Mouse (Mus musculus): ENCODE data around the gene Scn3b. TPM values are rescaled to one million over a fixed set of nuclear protein-coding genes. Genes with fewer than 3 reads are reported as not detected.
A peak's percentile ranks its signal among the peaks of the same experiment; 100 is the strongest.

Scn3b gene
- total RNA-seq, 2 experiments from 2014 or later: 0.64 to 2.4 TPM

DNA sequence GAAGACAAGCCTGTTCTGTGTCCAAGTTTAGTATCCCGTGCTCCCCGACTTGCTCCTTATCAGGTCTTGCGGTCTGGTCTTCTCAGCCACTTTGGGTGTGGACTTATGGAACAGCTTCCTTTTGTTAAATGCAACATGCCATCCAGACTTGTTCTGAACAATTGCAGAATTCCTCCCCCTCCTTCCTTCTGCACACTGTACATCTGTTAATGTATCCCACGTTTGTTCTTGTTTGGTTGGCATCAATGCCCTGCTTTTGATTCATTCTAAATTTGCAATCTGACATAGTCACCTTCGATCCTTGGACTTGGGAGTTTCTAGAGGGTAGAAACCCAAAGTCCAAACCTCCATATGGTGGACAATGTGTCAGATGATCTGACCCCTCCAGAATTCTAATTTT lies 6.9 kb downstream of the Scn3b start:
- no peak overlapping the region for H3K27ac ChIP-seq
- no peak for DNase-seq
- H3K4me3 ChIP-seq: no peak overlapping the region
- TF ChIP-seq CTCF (IDR thresholded peaks at IDR 0.05): no peak
- intact Hi-C loops (cut with DNase I): no loop called here

DNA sequence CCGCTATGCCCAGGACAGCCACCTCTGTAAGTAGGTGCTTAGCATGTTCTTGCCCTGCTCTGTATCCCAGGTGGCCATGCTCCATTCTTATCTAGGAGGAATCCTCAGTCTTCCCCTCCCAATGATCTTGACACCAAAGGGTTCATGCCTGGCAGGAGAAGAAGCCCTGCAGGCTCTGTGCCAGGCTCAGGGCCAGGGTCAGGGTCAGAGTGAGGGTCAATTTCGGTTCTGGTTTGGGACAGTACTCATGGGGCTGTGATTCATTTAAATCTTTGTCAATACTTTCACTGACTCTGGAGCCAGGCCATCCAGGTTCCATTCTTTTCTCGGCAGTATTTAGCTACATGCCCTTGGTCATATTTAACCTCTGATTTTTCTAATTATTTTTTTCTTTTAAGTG lies 8.7 kb downstream of the Scn3b start:
- Histone ChIP-seq H3K4me3 (no peak overlapping the region), H3K27ac (no peak overlapping the region)
- DNase-seq: no peak
- no peak for TF ChIP-seq CTCF (IDR thresholded peaks at IDR 0.05)
- intact Hi-C loops (cut with DNase I): no loop called here

DNA sequence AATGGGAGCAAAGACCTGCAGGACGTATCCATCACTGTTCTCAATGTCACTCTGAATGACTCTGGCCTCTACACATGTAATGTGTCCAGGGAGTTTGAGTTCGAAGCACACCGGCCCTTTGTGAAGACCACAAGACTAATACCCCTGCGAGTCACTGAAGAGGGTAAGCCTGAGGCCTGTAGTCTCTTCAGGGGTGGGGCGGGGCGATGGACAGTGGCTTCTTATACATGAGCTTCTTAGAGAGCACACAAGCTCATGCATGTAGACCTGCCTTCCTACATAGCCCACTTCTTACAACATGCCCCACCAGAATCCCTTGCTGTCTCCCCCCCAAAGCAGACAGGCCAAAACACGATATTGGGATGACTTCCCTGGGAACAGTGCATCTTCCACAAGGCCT lies 10.4 kb downstream of the Scn3b start:
- no peak overlapping the region for H3K27ac ChIP-seq
- no peak for TF ChIP-seq CTCF (IDR thresholded peaks at IDR 0.05)
- no peak overlapping the region for H3K4me3 ChIP-seq
- DNase-seq: no peak
- intact Hi-C loops (cut with DNase I): no loop called here

DNA sequence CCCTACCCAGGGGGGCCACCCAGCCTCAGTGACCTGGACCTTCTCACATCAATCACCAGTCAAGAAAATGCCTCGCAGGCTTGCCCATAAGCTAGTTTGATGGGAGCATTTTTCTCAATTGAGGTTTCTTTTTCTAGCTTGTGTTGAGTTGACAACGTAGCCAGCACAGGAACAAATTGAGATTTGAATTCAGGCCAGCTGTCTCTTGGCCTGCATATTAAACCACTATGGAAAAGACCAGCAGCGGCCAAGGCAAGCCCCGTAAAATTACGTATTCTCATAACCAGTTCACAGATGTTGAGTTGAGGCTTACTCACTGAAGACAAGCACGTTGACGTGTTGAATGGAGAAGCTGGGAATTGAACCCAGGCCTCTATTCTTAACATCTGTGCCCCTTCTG lies 14.0 kb downstream of the Scn3b start:
- intact Hi-C loops (cut with DNase I): no loop called here
- no peak for DNase-seq
- no peak for TF ChIP-seq CTCF (IDR thresholded peaks at IDR 0.05)

DNA sequence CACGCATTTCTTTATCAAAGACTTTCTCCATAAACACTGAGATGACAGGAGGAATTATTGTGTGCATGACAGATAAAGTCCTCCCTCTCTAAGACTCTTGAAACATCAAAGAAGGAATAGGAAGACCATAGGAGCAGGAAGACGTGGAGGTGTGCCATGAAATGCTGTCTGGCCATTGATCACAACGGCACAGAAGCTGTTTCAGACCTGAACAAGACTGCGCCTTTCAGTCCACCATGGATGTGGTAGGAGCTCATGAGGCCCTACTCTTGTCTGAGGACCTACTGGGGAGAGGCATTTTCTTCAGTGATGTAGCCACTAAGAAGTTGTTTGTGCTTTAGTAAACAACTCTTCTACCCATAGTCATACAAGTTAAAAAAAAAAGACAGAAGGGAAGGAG lies 23.5 kb downstream of the Scn3b start:
- intact Hi-C loops (cut with DNase I): no loop called here
- no peak for DNase-seq
- no peak for TF ChIP-seq CTCF (IDR thresholded peaks at IDR 0.05)
- H3K4me3 ChIP-seq: no peak overlapping the region
- H3K27ac ChIP-seq: no peak overlapping the region

More for the DNA sequence above, 14.0 kb downstream of the Scn3b start:
- no peak overlapping the region for H3K4me3 ChIP-seq
- H3K27ac ChIP-seq: no peak overlapping the region

DNA sequence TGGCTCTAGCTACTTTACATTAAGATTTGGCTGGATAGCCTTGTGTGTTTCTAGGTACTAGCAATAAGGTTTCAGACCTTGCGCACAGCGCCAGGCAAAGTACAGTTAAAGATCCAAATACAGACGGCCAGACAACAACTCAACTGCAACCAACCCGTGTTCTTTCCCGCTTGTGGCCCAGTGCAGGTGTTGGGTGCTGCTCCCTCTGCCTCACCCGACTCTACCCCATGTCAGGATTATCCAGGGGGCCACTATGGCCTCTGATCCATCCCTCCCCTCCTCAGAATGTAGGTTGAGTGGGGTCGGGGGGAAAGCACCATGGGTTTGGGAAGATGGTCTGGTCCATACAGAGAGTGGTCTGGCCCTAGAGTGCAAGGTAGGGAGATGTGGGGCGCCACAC lies 24.3 kb downstream of the Scn3b start:
- Histone ChIP-seq H3K27ac (no peak overlapping the region), H3K4me3 (no peak overlapping the region)
- TF ChIP-seq CTCF (IDR thresholded peaks at IDR 0.05): no peak
- intact Hi-C loops (cut with DNase I): no loop called here
- no peak for DNase-seq

DNA sequence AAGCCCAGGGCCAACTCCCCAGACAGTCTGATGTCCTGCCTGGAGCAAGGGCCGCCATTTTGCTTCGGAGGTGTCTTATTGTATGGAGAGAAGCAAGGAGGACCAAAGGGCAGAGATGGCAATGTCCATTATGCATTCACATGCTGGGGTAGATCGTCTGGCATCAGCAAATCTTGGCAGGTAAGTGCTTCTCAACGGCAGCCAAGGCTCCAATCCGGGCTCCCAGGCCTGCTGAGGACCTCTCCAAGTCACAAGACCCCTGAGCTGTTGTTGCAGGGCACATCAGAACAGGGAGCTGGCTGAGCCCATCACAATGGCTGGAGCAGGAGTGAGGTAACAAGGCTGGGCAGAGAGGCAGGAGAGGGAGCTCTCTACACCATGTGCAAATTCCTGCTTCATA lies 24.7 kb downstream of the Scn3b start:
- H3K4me3 ChIP-seq: no peak overlapping the region
- intact Hi-C loops (cut with DNase I): no loop called here
- no peak overlapping the region for H3K27ac ChIP-seq
- no peak for TF ChIP-seq CTCF (IDR thresholded peaks at IDR 0.05)
- no peak for DNase-seq

DNA sequence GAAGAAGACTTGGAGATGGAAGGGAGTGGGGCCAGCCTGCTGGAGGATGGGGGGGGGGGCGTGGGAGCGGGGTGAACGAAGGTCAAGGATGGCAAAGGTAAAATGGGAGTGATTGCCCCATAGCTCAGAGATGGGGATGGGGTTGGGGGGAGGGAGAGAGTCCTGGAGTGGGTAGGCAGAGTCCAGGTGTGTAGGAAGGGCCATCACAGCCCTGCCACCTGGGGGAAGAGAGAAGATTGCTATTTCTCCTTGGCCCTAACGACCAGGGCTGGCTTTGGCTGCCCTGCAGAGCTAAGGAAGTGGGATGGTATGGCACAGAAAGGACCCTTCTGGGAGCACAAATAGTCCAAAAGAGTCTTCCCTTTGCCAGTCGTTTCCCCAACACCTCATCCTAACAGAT lies 25.2 kb downstream of the Scn3b start:
- no peak for TF ChIP-seq CTCF (IDR thresholded peaks at IDR 0.05)
- intact Hi-C loops (cut with DNase I): no loop called here
- no peak for DNase-seq

DNA sequence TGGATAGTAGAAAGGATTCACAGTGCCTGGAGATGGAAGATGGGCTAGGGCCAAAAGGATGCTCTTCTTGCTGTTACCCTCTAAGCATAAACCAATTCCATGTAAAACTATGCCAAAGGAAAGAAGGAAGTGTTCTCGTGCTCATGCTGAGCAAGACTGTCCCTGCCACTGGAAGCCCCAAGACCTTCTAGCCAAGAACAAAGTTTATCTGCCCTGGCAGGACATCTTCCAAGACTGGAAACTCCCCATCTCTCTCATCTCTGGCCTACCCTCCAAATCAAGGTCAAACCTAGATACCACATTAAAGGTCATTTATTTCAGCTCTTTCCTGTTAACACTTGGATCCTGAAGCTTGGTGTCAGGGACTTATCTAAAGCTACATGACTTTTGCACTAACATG lies 25.8 kb downstream of the Scn3b start:
- intact Hi-C loops (cut with DNase I): no loop called here
- TF ChIP-seq CTCF (IDR thresholded peaks at IDR 0.05): no peak
- Histone ChIP-seq H3K4me3 (no peak overlapping the region), H3K27ac (no peak overlapping the region)
- no peak for DNase-seq

More for the DNA sequence above, 25.2 kb downstream of the Scn3b start:
- H3K4me3 ChIP-seq: no peak overlapping the region
- no peak overlapping the region for H3K27ac ChIP-seq

DNA sequence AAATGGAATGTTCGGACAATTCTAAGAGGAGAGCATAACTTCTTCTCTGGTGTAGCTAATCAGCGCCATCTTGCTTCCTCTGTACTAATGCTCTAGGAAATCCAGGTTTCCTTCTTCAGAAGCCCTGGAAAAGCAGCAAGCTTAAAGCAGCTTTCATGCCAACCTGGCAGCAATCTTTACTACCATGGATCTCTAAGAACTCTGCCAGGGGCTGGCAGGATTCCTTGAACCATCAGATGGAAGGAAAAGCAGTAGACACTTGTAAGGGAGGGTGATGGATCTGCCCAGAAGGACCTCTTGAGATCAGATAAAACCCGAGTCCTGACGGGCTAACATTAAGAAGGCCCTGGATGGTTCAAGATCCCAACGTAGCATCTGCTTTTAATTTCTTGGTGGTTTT lies 27.2 kb downstream of the Scn3b start:
- H3K4me3 ChIP-seq: no peak overlapping the region
- intact Hi-C loops (cut with DNase I): no loop called here
- TF ChIP-seq CTCF (IDR thresholded peaks at IDR 0.05): no peak
- DNase-seq: peak; percentile 41
- H3K27ac ChIP-seq: no peak overlapping the region

DNA sequence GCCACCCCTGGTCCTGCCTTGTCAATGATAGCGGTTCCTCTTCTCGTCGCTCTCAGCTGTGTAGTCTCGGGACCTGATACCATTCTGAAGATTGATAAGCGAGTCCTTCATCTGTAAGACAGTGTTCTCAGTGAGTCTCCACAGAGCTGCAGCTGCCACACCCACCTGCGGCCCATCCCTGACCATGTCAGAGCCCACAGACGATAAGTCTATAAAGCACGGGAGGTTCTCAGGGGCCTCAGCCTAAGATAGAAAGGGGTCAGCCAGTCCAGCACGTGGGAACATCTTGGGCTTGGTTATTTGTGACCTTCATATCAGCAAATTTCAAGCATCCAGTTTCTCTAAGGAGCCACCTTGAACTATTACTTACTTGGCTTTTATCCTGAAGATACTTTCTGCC lies 29.0 kb downstream of the Scn3b start:
- no peak overlapping the region for H3K4me3 ChIP-seq
- H3K27ac ChIP-seq: no peak overlapping the region
- intact Hi-C loops (cut with DNase I): no loop called here

DNA sequence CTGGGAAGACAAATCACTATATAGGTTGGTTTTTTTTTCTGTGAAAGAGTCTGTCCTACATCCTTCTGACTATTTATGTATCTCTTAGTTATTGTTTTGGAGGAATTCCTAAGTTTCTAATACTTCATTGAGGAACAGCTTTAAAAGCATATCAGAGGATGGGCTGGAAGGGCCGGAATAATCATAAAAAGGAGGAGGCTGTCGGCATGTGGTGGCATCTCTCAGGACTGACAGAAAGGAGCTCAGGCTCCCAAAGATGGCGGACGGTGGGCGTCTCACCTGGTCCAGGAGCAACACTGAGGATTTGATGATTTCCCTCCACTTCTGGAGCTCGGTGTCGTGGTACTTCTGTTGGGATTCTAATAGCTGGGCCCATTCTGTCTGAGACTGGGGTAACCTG lies 30.3 kb downstream of the Scn3b start:
- Histone ChIP-seq H3K4me3 (no peak overlapping the region), H3K27ac (no peak overlapping the region)
- intact Hi-C loops (cut with DNase I): no loop called here
- no peak for TF ChIP-seq CTCF (IDR thresholded peaks at IDR 0.05)
- no peak for DNase-seq

More for the DNA sequence above, 29.0 kb downstream of the Scn3b start:
- no peak for TF ChIP-seq CTCF (IDR thresholded peaks at IDR 0.05)
- no peak for DNase-seq

DNA sequence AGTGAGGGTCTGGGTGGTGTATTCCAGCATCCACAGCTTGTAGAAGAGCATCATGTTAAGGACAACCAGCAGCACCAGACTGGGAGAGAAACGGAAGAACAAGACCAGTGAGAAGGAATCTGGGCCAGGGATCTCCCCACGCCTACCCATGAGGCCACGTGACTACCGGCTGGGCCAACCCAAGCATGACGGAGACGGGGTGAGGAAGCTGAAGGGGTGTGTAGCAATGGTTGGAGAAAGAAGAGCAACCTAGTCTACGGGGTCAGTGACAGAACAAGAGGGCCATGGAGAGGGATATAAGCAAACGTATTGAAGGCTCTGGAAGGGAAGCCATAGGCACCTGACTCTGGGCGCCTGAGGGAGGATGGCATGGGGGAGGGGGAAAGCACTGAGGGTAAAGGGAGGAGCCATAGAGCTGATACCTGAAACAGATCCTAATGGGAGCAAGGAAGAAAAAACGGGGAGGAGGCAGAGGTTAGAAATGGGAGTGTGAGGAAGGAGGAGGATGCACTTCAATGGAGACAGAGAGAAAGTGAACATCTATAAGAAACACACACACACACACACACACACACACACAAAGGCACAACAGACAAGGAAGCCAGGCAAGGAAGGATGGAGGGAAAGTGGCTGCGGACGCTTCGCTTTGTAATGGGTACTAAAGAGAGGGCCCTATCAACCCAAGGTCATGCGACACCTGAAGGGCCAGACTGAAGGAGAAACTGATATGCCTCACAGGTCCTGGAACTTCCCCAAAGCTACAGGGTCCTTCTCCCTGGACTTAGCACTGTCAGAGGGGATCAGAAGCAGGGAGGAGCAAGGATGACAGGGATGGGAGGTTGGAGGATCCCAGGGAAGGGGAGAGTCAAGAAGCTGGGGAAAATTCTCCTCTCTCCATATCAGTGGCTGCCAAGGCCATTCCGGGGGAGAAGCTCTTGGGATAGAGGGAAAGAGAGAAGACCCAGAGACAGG lies 31.3 kb downstream of the Scn3b start:
- Histone ChIP-seq H3K27ac (no peak overlapping the region), H3K4me3 (no peak overlapping the region)
- intact Hi-C loops (cut with DNase I): no loop called here
- TF ChIP-seq CTCF (IDR thresholded peaks at IDR 0.05): no peak
- DNase-seq: no peak

DNA sequence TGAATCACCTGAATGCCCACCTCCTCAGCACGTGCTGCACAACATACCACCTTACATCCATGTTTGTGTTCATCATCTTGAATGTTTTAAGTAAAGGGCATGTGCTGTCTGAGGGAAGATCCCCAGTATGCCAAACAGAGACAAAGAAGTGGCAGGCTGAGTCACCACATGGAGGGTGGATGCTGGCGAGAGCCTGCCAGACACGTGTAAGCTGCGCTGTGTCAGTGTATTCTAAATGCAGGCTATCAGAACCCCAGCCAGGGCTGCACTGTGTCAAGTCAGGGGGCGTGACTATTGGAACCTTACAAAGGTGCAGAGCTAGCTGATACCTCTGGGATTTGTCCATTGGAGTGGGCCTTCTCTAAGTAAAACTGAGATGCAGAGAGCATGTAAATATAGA lies 32.5 kb downstream of the Scn3b start:
- DNase-seq: no peak
- Histone ChIP-seq H3K4me3 (no peak overlapping the region), H3K27ac (no peak overlapping the region)
- intact Hi-C loops (cut with DNase I): no loop called here
- no peak for TF ChIP-seq CTCF (IDR thresholded peaks at IDR 0.05)

Data from gastrocnemius, adult 2 months (tissue).